Mouse (Mus musculus) CH12.LX (cell line): ENCODE results near the gene Sgsm2. TPM values are rescaled to one million over a fixed set of nuclear protein-coding genes. Genes with fewer than 3 reads are reported as not detected.

Source experiments
- DNase-seq: peaks from one replicate; pipeline ENCODE4 v3.0.0-alpha.2; 2013; ENCODE audit errors: extremely low read depth
- H3K27ac ChIP-seq: 2 replicates; pipeline ENCODE4 v1.5.1; 2012; ENCODE audit warnings: low read depth, mild to moderate bottlenecking, control low read depth, moderate library complexity; ENCODE audit not compliant: insufficient read depth
- H3K27me3 ChIP-seq: replicated peaks from 2 replicates; pipeline ENCODE3; 2012; ENCODE audit warnings: inconsistent platforms
- H3K36me3 ChIP-seq, 2 experiments: replicated peaks in 1 of 2; 2 replicates each; pipeline versions ENCODE3 to v1.6.1; 2012; ENCODE audit warnings: inconsistent platforms in 1 of 2, low read length in 1 of 2, mild to moderate bottlenecking in 1 of 2, mixed read lengths in 1 of 2, moderate library complexity in 1 of 2; ENCODE audit not compliant: control insufficient read depth in 1 of 2, insufficient read depth in 1 of 2
- H3K4me1 ChIP-seq, 2 experiments: 2 replicates each; pipeline ENCODE4 v1.6.1; 2012; ENCODE audit warnings: inconsistent platforms in 1 of 2, moderate library complexity in 1 of 2; ENCODE audit not compliant: insufficient read depth in 2 of 2, control insufficient read depth in 1 of 2
- H3K4me2 ChIP-seq: 2 replicates; pipeline ENCODE4 v1.6.1; 2012; ENCODE audit warnings: low read depth, mild to moderate bottlenecking, control low read depth; ENCODE audit not compliant: poor library complexity, insufficient read depth, severe bottlenecking
- H3K4me3 ChIP-seq, 3 experiments: fragments of 150-350 bp in 1 of 3; sonication (generic) in 1 of 3; replicated peaks in 1 of 3; 2 replicates each; pipeline versions ENCODE3 to v1.5.1; 2011 to 2012; ENCODE audit warnings: low read depth in 2 of 3, low read length in 2 of 3, mild to moderate bottlenecking in 2 of 3, moderate library complexity in 2 of 3, control low read depth in 1 of 3, improper control_type of control experiment in 1 of 3, inconsistent platforms in 1 of 3, mixed read lengths in 1 of 3; ENCODE audit not compliant: poor library complexity in 1 of 3
- H3K79me2 ChIP-seq: replicated peaks from 2 replicates; pipeline ENCODE4 v1.6.1; 2012; ENCODE audit warnings: mild to moderate bottlenecking, moderate library complexity; ENCODE audit not compliant: control insufficient read depth, poor library complexity, insufficient read depth, severe bottlenecking; ENCODE audit errors: extremely low read depth
- H3K9ac ChIP-seq: 2 replicates; pipeline ENCODE4 v1.6.1; 2012; ENCODE audit warnings: low read depth, mild to moderate bottlenecking, control low read depth, moderate library complexity; ENCODE audit not compliant: insufficient read depth
- H3K9me3 ChIP-seq: replicated peaks from 2 replicates; pipeline ENCODE3; 2012; ENCODE audit warnings: low read length, inconsistent platforms, mixed read lengths
- CHD1 ChIP-seq: IDR thresholded peaks from 2 replicates; pipeline ENCODE4 v1.6.1; 2012; ENCODE audit warnings: low read depth, low read length, improper control_type of control experiment, inconsistent platforms
- CHD2 ChIP-seq: IDR thresholded peaks from 2 replicates; pipeline ENCODE4 v1.6.1; 2011; ENCODE audit warnings: low read length, improper control_type of control experiment
- E2F4 ChIP-seq: IDR thresholded peaks from 2 replicates; pipeline ENCODE4 v1.6.1; 2011; ENCODE audit warnings: low read depth, low read length, improper control_type of control experiment; ENCODE audit not compliant: insufficient replicate concordance
- ELF1 ChIP-seq: IDR thresholded peaks from 2 replicates; pipeline ENCODE4 v1.6.1; 2014; ENCODE audit warnings: low read depth, mild to moderate bottlenecking, inconsistent platforms, low read length, improper control_type of control experiment
- HCFC1 ChIP-seq: IDR thresholded peaks from 2 replicates; pipeline ENCODE4 v1.6.1; 2012; ENCODE audit warnings: low read depth, mild to moderate bottlenecking, inconsistent platforms, low read length, improper control_type of control experiment
- JUN ChIP-seq: IDR thresholded peaks from 2 replicates; pipeline ENCODE4 v1.6.1; 2011; ENCODE audit warnings: low read depth, mild to moderate bottlenecking, low read length, improper control_type of control experiment, moderate library complexity; ENCODE audit not compliant: insufficient read depth
- JUND ChIP-seq: conservative IDR thresholded peaks from 2 replicates; pipeline ENCODE4 v1.6.1; 2011; ENCODE audit warnings: low read depth, low read length, improper control_type of control experiment
- MAFK ChIP-seq: IDR thresholded peaks from 2 replicates; pipeline ENCODE4 v1.6.1; 2011; ENCODE audit warnings: low read length, improper control_type of control experiment; ENCODE audit not compliant: insufficient replicate concordance
- MAX ChIP-seq: IDR thresholded peaks from 2 replicates; pipeline ENCODE4 v1.6.1; 2011; ENCODE audit warnings: low read length, improper control_type of control experiment
- MAZ ChIP-seq: IDR thresholded peaks from 2 replicates; pipeline ENCODE4 v1.6.1; 2012; ENCODE audit warnings: low read depth, mild to moderate bottlenecking, inconsistent platforms, low read length, improper control_type of control experiment, moderate library complexity
- MEF2A ChIP-seq: IDR thresholded peaks from 2 replicates; pipeline ENCODE4 v1.6.1; 2014; ENCODE audit warnings: low read depth, mild to moderate bottlenecking, inconsistent platforms, low read length, improper control_type of control experiment, borderline replicate concordance
- MXI1 ChIP-seq: IDR thresholded peaks from 2 replicates; pipeline ENCODE4 v1.6.1; 2011; ENCODE audit warnings: mild to moderate bottlenecking, low read depth, low read length, improper control_type of control experiment
- NELFE ChIP-seq: IDR thresholded peaks from 2 replicates; pipeline ENCODE4 v1.6.1; 2011; ENCODE audit warnings: low read depth, low read length, improper control_type of control experiment
- PAX5 ChIP-seq: IDR thresholded peaks from 2 replicates; pipeline ENCODE4 v1.6.1; 2012; ENCODE audit warnings: low read length, inconsistent platforms, mixed read lengths
- POLR2A ChIP-seq: IDR thresholded peaks from 2 replicates; pipeline ENCODE4 v1.6.1; 2011; ENCODE audit warnings: low read depth, mild to moderate bottlenecking, improper control_type of control experiment, low read length
- RAD21 ChIP-seq: IDR thresholded peaks from 2 replicates; pipeline ENCODE4 v1.6.1; 2011; ENCODE audit warnings: low read depth, mild to moderate bottlenecking, low read length, improper control_type of control experiment, moderate library complexity
- SIN3A ChIP-seq: IDR thresholded peaks from 2 replicates; pipeline ENCODE4 v1.6.1; 2012; ENCODE audit warnings: low read length, improper control_type of control experiment, inconsistent platforms
- SMC3 ChIP-seq: IDR thresholded peaks from 2 replicates; pipeline ENCODE4 v1.6.1; 2011; ENCODE audit warnings: low read depth, low read length, improper control_type of control experiment
- TCF12 ChIP-seq: IDR thresholded peaks from 2 replicates; pipeline ENCODE4 v1.6.1; 2014; ENCODE audit warnings: low read depth, mild to moderate bottlenecking, inconsistent platforms, low read length, improper control_type of control experiment
- USF1 ChIP-seq: IDR thresholded peaks from 2 replicates; pipeline ENCODE4 v1.6.1; 2014; ENCODE audit warnings: low read depth, mild to moderate bottlenecking, inconsistent platforms, low read length, improper control_type of control experiment
- ZC3H11A ChIP-seq: IDR thresholded peaks from 2 replicates; pipeline ENCODE4 v1.6.1; 2012; ENCODE audit warnings: low read depth, mild to moderate bottlenecking, inconsistent platforms, low read length, improper control_type of control experiment
- ZKSCAN1 ChIP-seq: IDR thresholded peaks from 2 replicates; pipeline ENCODE4 v1.6.1; 2012; ENCODE audit warnings: low read depth, inconsistent platforms, low read length, improper control_type of control experiment, borderline replicate concordance
- ZMIZ1 ChIP-seq: IDR thresholded peaks from 2 replicates; pipeline ENCODE4 v1.6.1; 2012; ENCODE audit warnings: low read depth, mild to moderate bottlenecking, inconsistent platforms, low read length, improper control_type of control experiment
- dilution Hi-C: fragments of 300-500 bp; cut with MboI; formaldehyde crosslinking; loops from 2 replicates; pipeline ENCODE4 v1.14.3; 2020; ENCODE audit warnings: low sequenced_read_pairs; ENCODE audit not compliant: extremely low pct_unique_long_range_greater_than_20kb, extremely low pct_ligation_motif_present
- in situ Hi-C: fragments of 300-500 bp; cut with MboI; formaldehyde crosslinking; loops from 3 replicates; pipeline ENCODE4 v1.14.3; 2019; ENCODE audit warnings: low sequenced_read_pairs, low pct_ligation_motif_present, low pct_unique_long_range_greater_than_20kb, mixed read lengths
- polyA plus RNA-seq: library from polyadenylated mRNA; unstranded; fragments of >175 nt; gene quantifications from 2 replicates; pipeline ENCODE4 v1.2.1, GENCODE M21; 2012; ENCODE audit warnings: low read depth; ENCODE audit not compliant: insufficient read length
- total RNA-seq, 2 experiments: library from RNA; depleted of rRNA; stranded (reverse); fragments of 300-350 nt in 1 of 2; fragments of >200 nt in 1 of 2; gene quantifications; 2 replicates each; pipeline ENCODE4 v1.2.3; 2012 to 2014

Sgsm2 gene
- total and polyA plus RNA-seq, 3 experiments: 0.75 to 3.8 (median 3.1) TPM

DNA sequence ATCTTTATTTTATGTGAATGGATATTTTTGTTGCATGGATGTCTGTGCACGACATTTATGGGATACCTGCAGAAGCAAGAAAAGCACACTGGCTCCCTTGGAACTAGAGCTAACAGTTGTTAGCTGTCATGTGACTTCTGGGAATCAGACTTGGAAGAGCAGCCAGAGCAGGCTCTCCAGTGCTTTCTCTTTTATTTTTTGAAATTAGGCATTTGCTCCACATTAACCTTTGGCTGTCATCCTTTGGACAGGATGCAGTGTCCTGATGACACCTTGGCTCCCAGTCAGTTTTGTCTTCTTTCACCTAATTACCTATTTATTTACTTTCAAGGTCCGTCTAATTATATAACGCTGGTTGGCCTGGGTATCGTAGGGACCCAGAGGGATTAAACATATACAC, 2.2 kb downstream of the Sgsm2 start:
- no peak overlapping the region for H3K9ac ChIP-seq
- in situ Hi-C loops: no loop called here
- H3K36me3 ChIP-seq: peaks cover 0 to 6% of the 10 kb centered on the region in 2 experiments
- dilution Hi-C loops: no loop called here
- no peaks in the 10 kb centered on the region for H3K9me3 ChIP-seq
- H3K4me2 ChIP-seq: no peak overlapping the region
- DNase-seq: no peak
- peaks cover 17% of the 10 kb centered on the region for H3K79me2 ChIP-seq
- TF ChIP-seq E2F4: no peak
- no peak for TF ChIP-seq SIN3A
- TF ChIP-seq CHD2: no peak
- TF ChIP-seq ZKSCAN1: no peak
- TF ChIP-seq NELFE: no peak
- no peak for TF ChIP-seq ZC3H11A
- no peak for TF ChIP-seq USF1
- TF ChIP-seq HCFC1: no peak
- TF ChIP-seq MXI1: no peak
- no peak for TF ChIP-seq ELF1
- TF ChIP-seq CHD1: no peak
- no peak for TF ChIP-seq MAZ
- TF ChIP-seq ZMIZ1: no peak
- no peak for TF ChIP-seq MAX
- TF ChIP-seq PAX5: no peak
- TF ChIP-seq SMC3: no peak
- no peak for TF ChIP-seq RAD21
- H3K27me3 ChIP-seq: no peaks in the 10 kb centered on the region
- H3K4me3 ChIP-seq: no peak overlapping the region
- peaks cover 0 to 14% of the 10 kb centered on the region in 2 experiments; a peak in 2 of 4 replicates for H3K4me1 ChIP-seq
- no peak overlapping the region for H3K27ac ChIP-seq

GRCm38 (mm10) chr11:74883098-74883497, 13.8 kb downstream of the Sgsm2 start:
- dilution Hi-C loops: no loop called here
- Histone ChIP-seq H3K9ac (no peak overlapping the region), H3K79me2 (no peaks in the 10 kb centered on the region), H3K36me3 (peaks cover 0 to 11% of the 10 kb centered on the region in 2 experiments), H3K27me3 (no peaks in the 10 kb centered on the region), H3K4me3 (no peak overlapping the region), H3K9me3 (no peaks in the 10 kb centered on the region)
- TF ChIP-seq MAFK (no peak), POLR2A (no peak), PAX5 (no peak), MAX (no peak), JUN (no peak), JUND (no peak), CHD1 (no peak), RAD21 (no peak), TCF12 (no peak), MEF2A (no peak)
- TF ChIP-seq, all 38 proteins: peak for 0
- in situ Hi-C loops: no loop called here
- Histone ChIP-seq H3K4me1 (no peaks in the 10 kb centered on the region), H3K27ac (no peak overlapping the region), H3K4me2 (no peak overlapping the region)
- no peak for DNase-seq
